Mouse (Mus musculus): ENCODE data around the gene Fancd2os. TPM values are rescaled to one million over a fixed set of nuclear protein-coding genes. Genes with fewer than 3 reads are reported as not detected.
A peak's percentile ranks its signal among the peaks of the same experiment; 100 is the strongest.

The Fancd2os gene
- not detected in 2 replicates for polyA plus RNA-seq (2014; fragmentation: Nextera tagmentation; extraction: Ambion mirVana)

GRCm38 (mm10) chr6:113600543-113601139 lies at the start of gene Fancd2os:
Fancd2os (minus strand) TSS chr6:113600715.
- Histone ChIP-seq H3K9ac (ENCODE audit: low read length) (peak within 1 kb of the TSS; percentile 26; the same call in 1 of the 2 replicates), H3K9me3 (ENCODE audit: control insufficient read depth, low read length) (no peaks in the 10 kb centered on the region), H3K4me1 (ENCODE audit: control insufficient read depth, insufficient read depth, low read length) (peaks cover 4% of the 10 kb centered on the region; the same call in 1 of the 2 replicates), H3K4me2 (ENCODE audit: low read depth) (no peak within 1 kb of the TSS), H3K27ac (ENCODE audit: low read depth, low read length) (no peak within 1 kb of the TSS), H3K27me3 (ENCODE audit: control insufficient read depth, insufficient read depth, low read length) (no peaks in the 10 kb centered on the region), H3K4me3 (ENCODE audit: low read depth, low read length) (no peak within 1 kb of the TSS), H3K36me3 (ENCODE audit: control insufficient read depth, insufficient read depth, low read length) (no peaks in the 10 kb centered on the region)
- DNase-seq (ENCODE audit: low spot score) (peak; percentile 18), ATAC-seq (ENCODE audit: insufficient read depth, low FRiP score, low TSS enrichment) (no peak)
- WGBS = 45% methylated on average over 23 of the region's 23 CpGs

- ATAC-seq (ENCODE audit: insufficient read depth, low FRiP score, low TSS enrichment) (no peak), DNase-seq (ENCODE audit: low spot score) (no peak)
- Histone ChIP-seq H3K27me3 (ENCODE audit: control insufficient read depth, insufficient read depth, low read length) (no peaks in the 10 kb centered on the region), H3K4me2 (ENCODE audit: low read depth) (no peak overlapping the region), H3K4me1 (ENCODE audit: control insufficient read depth, insufficient read depth, low read length) (no peaks in the 10 kb centered on the region), H3K36me3 (ENCODE audit: control insufficient read depth, insufficient read depth, low read length) (no peaks in the 10 kb centered on the region), H3K4me3 (ENCODE audit: low read depth, low read length) (no peak overlapping the region), H3K9me3 (ENCODE audit: control insufficient read depth, low read length) (no peaks in the 10 kb centered on the region), H3K27ac (ENCODE audit: low read depth, low read length) (no peak overlapping the region), H3K9ac (ENCODE audit: low read length) (no peak overlapping the region)
- WGBS = 81% methylated on average over 4 of the region's 4 CpGs
Measured at GRCm38 (mm10) chr6:113650197-113650640, 49.7 kb upstream of the Fancd2os start.

GRCm38 (mm10) chr6:113649346-113650196 lies 49.1 kb upstream of the Fancd2os start:
- H3K4me1 ChIP-seq (ENCODE audit: control insufficient read depth, insufficient read depth, low read length) = no peaks in the 10 kb centered on the region
- ATAC-seq (ENCODE audit: insufficient read depth, low FRiP score, low TSS enrichment) (no peak), DNase-seq (ENCODE audit: low spot score) (no peak)
- H3K36me3 ChIP-seq (ENCODE audit: control insufficient read depth, insufficient read depth, low read length) = no peaks in the 10 kb centered on the region
- no peak overlapping the region for H3K4me3 ChIP-seq (ENCODE audit: low read depth, low read length)
- H3K27ac ChIP-seq (ENCODE audit: low read depth, low read length) = no peak overlapping the region
- no peaks in the 10 kb centered on the region for H3K27me3 ChIP-seq (ENCODE audit: control insufficient read depth, insufficient read depth, low read length)
- 88% methylated on average over 7 of the region's 7 CpGs for WGBS
- no peaks in the 10 kb centered on the region for H3K9me3 ChIP-seq (ENCODE audit: control insufficient read depth, low read length)
- no peak overlapping the region for H3K9ac ChIP-seq (ENCODE audit: low read length)
- H3K4me2 ChIP-seq (ENCODE audit: low read depth) = no peak overlapping the region

GRCm38 (mm10) chr6:113644808-113645207 lies 44.3 kb upstream of the Fancd2os start:
- Histone ChIP-seq H3K27me3 (ENCODE audit: control insufficient read depth, insufficient read depth, low read length) (no peaks in the 10 kb centered on the region), H3K9ac (ENCODE audit: low read length) (no peak overlapping the region), H3K4me3 (ENCODE audit: low read depth, low read length) (no peak overlapping the region), H3K9me3 (ENCODE audit: control insufficient read depth, low read length) (no peaks in the 10 kb centered on the region), H3K4me1 (ENCODE audit: control insufficient read depth, insufficient read depth, low read length) (no peaks in the 10 kb centered on the region), H3K36me3 (ENCODE audit: control insufficient read depth, insufficient read depth, low read length) (no peaks in the 10 kb centered on the region), H3K27ac (ENCODE audit: low read depth, low read length) (no peak overlapping the region), H3K4me2 (ENCODE audit: low read depth) (no peak overlapping the region)
- DNase-seq (ENCODE audit: low spot score) (no peak), ATAC-seq (ENCODE audit: insufficient read depth, low FRiP score, low TSS enrichment) (no peak)
- 89% methylated on average over 8 of the region's 8 CpGs for WGBS

- no peak overlapping the region for H3K27ac ChIP-seq (ENCODE audit: low read depth, low read length)
- no peaks in the 10 kb centered on the region for H3K36me3 ChIP-seq (ENCODE audit: control insufficient read depth, insufficient read depth, low read length)
- no peak overlapping the region for H3K4me2 ChIP-seq (ENCODE audit: low read depth)
- H3K4me1 ChIP-seq (ENCODE audit: control insufficient read depth, insufficient read depth, low read length) = no peaks in the 10 kb centered on the region
- H3K27me3 ChIP-seq (ENCODE audit: control insufficient read depth, insufficient read depth, low read length) = no peaks in the 10 kb centered on the region
- WGBS = 93% methylated on average over 2 of the region's 2 CpGs
- no peak for DNase-seq (ENCODE audit: low spot score)
- no peak for ATAC-seq (ENCODE audit: insufficient read depth, low FRiP score, low TSS enrichment)
- no peak overlapping the region for H3K9ac ChIP-seq (ENCODE audit: low read length)
- H3K4me3 ChIP-seq (ENCODE audit: low read depth, low read length) = no peak overlapping the region
- no peaks in the 10 kb centered on the region for H3K9me3 ChIP-seq (ENCODE audit: control insufficient read depth, low read length)
Measured at GRCm38 (mm10) chr6:113643967-113644366, 43.5 kb upstream of the Fancd2os start.

- Histone ChIP-seq H3K9ac (ENCODE audit: low read length) (no peak overlapping the region), H3K4me3 (ENCODE audit: low read depth, low read length) (no peak overlapping the region), H3K27ac (ENCODE audit: low read depth, low read length) (no peak overlapping the region), H3K4me2 (ENCODE audit: low read depth) (no peak overlapping the region), H3K36me3 (ENCODE audit: control insufficient read depth, insufficient read depth, low read length) (no peaks in the 10 kb centered on the region), H3K4me1 (ENCODE audit: control insufficient read depth, insufficient read depth, low read length) (0 out of 2 replicates have a peak, but pooled peaks cover 3% of the 10 kb centered on the region), H3K9me3 (ENCODE audit: control insufficient read depth, low read length) (no peaks in the 10 kb centered on the region), H3K27me3 (ENCODE audit: control insufficient read depth, insufficient read depth, low read length) (no peaks in the 10 kb centered on the region)
- ATAC-seq (ENCODE audit: insufficient read depth, low FRiP score, low TSS enrichment) (no peak), DNase-seq (ENCODE audit: low spot score) (no peak)
- 85% methylated on average over 4 of the region's 4 CpGs for WGBS
Measured at GRCm38 (mm10) chr6:113643021-113643420, 42.5 kb upstream of the Fancd2os start.

GRCm38 (mm10) chr6:113642605-113643004 lies 42.1 kb upstream of the Fancd2os start:
- WGBS = 92% methylated on average over 8 of the region's 8 CpGs
- Histone ChIP-seq H3K9me3 (ENCODE audit: control insufficient read depth, low read length) (no peaks in the 10 kb centered on the region), H3K27ac (ENCODE audit: low read depth, low read length) (no peak overlapping the region), H3K36me3 (ENCODE audit: control insufficient read depth, insufficient read depth, low read length) (no peaks in the 10 kb centered on the region), H3K4me3 (ENCODE audit: low read depth, low read length) (no peak overlapping the region), H3K9ac (ENCODE audit: low read length) (no peak overlapping the region), H3K4me2 (ENCODE audit: low read depth) (no peak overlapping the region), H3K27me3 (ENCODE audit: control insufficient read depth, insufficient read depth, low read length) (no peaks in the 10 kb centered on the region), H3K4me1 (ENCODE audit: control insufficient read depth, insufficient read depth, low read length) (0 out of 2 replicates have a peak, but pooled peaks cover 3% of the 10 kb centered on the region)
- DNase-seq (ENCODE audit: low spot score) = no peak
- ATAC-seq (ENCODE audit: insufficient read depth, low FRiP score, low TSS enrichment) = no peak

GRCm38 (mm10) chr6:113639201-113639600 lies 38.7 kb upstream of the Fancd2os start:
- no peaks in the 10 kb centered on the region for H3K27me3 ChIP-seq (ENCODE audit: control insufficient read depth, insufficient read depth, low read length)
- H3K9me3 ChIP-seq (ENCODE audit: control insufficient read depth, low read length) = no peaks in the 10 kb centered on the region
- no peak for DNase-seq (ENCODE audit: low spot score)
- no peak overlapping the region for H3K4me3 ChIP-seq (ENCODE audit: low read depth, low read length)
- no peak for ATAC-seq (ENCODE audit: insufficient read depth, low FRiP score, low TSS enrichment)
- H3K4me2 ChIP-seq (ENCODE audit: low read depth) = no peak overlapping the region
- no peak overlapping the region for H3K9ac ChIP-seq (ENCODE audit: low read length)
- H3K36me3 ChIP-seq (ENCODE audit: control insufficient read depth, insufficient read depth, low read length) = no peaks in the 10 kb centered on the region
- 86% methylated on average over 4 of the region's 4 CpGs for WGBS
- H3K4me1 ChIP-seq (ENCODE audit: control insufficient read depth, insufficient read depth, low read length) = 0 out of 2 replicates have a peak, but pooled peaks cover 3% of the 10 kb centered on the region
- H3K27ac ChIP-seq (ENCODE audit: low read depth, low read length) = no peak overlapping the region

Data from neural tube, embryonic 11.5 days (tissue).